Mouse (Mus musculus): ENCODE results near the gene Sim2.

The Sim2 gene

DNA sequence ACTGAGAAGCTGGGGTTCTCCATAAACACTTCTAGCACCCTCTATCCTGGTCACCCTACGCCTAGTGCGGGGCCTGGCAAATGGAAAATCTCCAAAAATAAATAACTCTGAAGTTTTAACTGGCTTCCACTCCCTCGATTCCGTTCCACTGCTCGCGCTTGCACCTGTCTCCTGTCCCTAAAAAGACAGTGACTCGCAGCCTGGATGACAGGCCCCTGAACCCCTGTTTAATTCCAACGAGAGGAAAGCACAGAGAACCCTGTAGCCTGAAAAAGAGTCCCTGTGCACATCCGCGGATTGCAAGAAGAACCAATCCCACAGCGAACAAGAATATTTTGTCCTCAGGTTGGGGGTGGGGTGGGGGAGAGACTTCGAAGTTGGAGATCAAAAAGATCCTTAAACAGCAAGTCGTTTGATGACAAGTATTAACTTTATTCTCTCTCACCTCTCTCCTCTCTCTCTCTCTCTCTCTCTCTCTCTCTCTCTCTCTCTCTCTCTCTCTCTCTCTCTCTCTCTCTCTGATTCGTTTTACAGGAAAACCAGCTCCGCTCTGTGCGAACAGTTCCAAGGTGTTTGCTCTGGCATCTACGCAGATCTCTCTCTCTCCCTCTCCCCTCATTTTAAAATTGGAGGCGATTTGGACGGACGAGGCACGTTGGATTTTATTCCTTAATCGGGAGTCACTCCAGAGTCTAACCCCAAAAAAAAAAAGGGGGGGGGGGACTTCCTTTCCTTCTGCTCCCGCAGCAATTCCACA lies 6.2 kb upstream of the Sim2 start:
- no peak for DNase-seq (ENCODE audit: low read depth, low spot score)

- DNase-seq (ENCODE audit: low read depth, low spot score) = no peak
Observed at GRCm38 (mm10) chr16:94079075-94079855, 5.5 kb upstream of the Sim2 start.

- no peak for DNase-seq (ENCODE audit: low read depth, low spot score)
Observed at GRCm38 (mm10) chr16:94079856-94080555, 4.7 kb upstream of the Sim2 start.

GRCm38 (mm10) chr16:94081596-94081995 lies 3.1 kb upstream of the Sim2 start:
- no peak for DNase-seq (ENCODE audit: low read depth, low spot score)

GRCm38 (mm10) chr16:94081996-94082708 lies 2.6 kb upstream of the Sim2 start:
- DNase-seq (ENCODE audit: low read depth, low spot score) = no peak

DNA sequence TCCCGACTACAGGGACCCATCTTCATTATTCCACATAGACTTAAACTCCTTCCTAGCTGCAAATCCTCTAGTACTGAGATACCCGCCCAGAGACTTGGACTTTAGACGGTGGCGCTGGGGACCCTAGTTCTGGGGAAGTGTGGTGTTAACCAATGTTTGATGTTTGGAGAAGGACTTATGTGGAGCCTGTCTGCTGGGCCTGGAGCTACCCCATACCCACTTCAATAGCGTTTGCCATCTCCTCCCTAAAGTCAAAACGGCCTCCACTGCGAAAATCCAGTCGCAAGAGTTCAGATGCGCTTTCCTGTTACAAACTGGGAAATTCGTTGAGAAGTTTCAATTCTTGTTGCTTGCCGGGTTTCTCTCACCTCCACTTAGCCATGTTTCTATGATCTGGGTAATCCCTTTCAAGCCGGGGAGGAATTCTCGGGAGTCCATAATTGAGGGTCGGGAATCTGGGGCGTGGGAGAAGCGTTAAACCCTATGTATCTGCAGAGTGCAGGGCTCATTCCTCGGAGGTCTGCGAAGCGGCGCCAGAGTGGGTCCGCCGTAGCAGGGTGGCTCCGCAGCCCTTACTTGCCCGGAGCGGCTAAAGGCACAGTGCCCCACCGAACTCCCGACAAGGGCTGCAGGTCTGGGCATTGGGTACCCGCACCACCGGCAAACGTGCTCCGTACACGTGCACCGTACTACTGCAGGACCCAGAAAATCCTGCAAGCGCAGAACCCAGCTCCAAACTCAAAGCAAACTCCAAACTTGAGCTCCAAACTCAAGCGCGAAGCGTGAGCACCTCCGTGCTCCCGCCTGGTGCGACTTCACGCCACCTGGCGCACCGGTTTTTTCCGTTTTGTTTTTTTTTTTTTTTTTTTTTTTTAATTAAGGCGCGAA lies 1.5 kb upstream of the Sim2 start:
- DNase-seq (ENCODE audit: low read depth, low spot score) = no peak

DNA sequence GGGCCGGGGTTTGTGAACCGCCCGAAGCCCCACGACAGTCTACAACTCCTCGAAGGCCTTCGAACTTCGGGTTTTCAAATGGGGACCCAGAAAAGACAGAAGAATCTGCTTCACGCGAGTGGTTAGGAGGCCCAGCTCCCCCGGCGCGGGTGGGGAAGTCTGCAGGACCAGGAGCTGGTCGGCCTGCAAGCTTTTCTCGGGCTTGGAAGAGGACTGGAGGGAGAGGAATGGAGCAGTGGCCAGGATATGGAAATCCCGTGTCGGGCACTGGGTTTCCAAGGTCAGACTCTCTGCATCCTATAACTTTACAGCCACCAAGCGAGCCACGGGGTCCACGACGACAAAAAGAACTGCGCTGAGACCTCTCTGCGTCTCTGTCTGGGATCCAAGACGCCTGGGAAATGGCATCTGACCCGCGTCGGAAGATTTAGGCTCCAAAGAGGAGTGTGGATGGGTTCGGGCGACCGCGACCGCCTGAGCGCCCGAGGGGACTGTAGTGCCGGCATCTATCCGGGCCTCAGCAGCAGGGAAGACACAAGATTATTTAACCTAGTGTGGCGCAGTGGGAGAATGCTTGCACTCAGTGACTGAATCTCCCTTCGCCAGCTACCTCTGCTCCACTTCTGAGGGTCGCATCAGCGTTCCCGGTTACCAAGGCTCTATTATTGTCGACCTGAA lies 744 bp upstream of the Sim2 start:
- no peak for DNase-seq (ENCODE audit: low read depth, low spot score)

DNA sequence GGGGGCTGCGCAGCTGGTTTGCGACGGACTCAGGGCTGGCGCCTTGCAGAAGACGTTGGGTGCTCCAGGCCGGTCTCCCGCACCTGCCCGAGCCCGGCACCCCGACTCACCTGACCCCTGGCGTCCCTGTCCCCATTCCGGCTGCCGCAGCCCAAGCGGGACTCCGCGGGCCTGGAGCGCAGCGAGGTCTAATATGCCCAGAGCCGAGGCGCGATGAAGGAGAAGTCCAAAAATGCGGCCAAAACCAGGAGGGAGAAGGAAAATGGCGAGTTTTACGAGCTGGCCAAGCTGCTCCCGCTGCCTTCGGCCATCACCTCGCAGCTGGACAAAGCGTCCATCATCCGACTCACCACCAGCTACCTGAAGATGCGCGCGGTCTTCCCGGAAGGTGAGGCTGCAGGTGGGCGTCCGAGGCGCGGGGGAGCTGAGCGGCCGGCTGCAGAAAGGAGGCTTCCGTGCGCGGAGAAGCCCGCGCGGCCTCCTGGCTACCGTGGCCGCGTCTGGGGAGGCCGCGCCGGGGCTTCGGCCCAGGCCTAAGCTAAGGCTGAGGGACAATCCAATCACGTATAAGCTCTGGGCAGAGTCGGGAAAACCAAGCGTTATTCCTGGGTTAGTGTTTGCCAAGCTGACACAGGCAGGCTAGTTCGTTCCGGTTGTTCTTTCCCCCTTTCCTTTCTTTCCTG lies 1.0 kb downstream of the Sim2 start:
- DNase-seq (ENCODE audit: low read depth, low spot score) = no peak

GRCm38 (mm10) chr16:94086701-94087569 lies 2.2 kb downstream of the Sim2 start:
- no peak for DNase-seq (ENCODE audit: low read depth, low spot score)

- DNase-seq (ENCODE audit: low read depth, low spot score) = no peak
Observed at GRCm38 (mm10) chr16:94087570-94088225, 3.0 kb downstream of the Sim2 start.

DNA sequence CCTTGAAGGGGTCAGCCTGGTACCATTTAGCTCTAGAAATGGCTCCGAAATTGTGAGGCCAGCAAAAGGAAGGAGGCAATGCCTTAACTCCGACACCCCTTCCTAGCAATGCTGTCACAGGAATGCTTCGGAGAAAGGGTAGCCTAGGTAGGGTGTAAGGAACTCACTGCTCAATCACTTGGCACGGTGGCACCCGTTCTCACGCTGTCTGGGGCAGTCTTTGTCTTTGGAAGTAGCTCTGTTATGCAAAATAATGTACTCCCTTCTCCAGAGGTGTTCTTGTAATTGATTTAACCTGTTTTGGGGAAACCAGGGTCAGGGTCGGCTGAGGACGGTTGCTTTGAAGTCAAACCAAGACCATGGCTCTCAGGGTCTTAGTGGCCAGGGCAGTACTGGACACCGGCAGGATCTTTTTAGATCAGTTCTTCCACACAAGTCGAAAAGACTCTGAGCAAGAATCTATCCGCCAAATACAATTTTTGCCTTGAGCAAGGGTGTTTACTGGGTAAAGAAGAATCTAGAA lies 3.6 kb downstream of the Sim2 start:
- no peak for DNase-seq (ENCODE audit: low read depth, low spot score)

GRCm38 (mm10) chr16:94088819-94089692 lies 4.3 kb downstream of the Sim2 start:
- no peak for DNase-seq (ENCODE audit: low read depth, low spot score)

DNA sequence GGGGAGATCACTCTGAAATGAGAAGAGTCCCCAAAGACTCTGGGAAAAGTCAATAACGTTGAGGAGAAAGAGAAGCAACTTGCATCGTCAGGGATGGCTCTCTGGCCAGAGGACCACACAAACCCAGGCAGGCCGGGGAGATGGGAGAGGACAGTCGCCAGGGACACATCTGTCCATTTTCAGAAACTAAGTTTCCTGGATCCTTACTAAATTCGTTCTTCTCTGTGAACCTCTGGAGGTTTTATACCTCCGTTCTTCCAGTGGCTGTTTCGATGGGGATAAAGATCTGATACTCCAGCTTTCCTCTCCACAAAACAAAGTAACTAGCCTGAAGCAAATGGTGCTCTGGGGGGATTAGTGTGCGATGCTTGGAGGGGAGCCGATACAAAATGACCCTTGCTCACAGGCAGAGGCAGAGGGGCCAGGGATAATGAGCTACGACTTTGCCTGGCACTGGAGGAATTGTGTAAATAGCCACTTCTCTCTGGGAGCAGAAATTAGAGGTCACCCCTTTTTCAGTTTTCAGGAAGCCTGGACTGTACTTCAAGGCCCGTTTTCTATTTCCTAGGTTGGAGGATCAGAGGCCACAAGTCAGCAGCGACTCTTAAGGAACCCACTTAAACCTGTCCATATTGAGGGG lies 7.9 kb downstream of the Sim2 start:
- DNase-seq (ENCODE audit: low read depth, low spot score) = no peak

- DNase-seq (ENCODE audit: low read depth, low spot score) = no peak
Observed at GRCm38 (mm10) chr16:94093151-94093863, 8.6 kb downstream of the Sim2 start.

DNA sequence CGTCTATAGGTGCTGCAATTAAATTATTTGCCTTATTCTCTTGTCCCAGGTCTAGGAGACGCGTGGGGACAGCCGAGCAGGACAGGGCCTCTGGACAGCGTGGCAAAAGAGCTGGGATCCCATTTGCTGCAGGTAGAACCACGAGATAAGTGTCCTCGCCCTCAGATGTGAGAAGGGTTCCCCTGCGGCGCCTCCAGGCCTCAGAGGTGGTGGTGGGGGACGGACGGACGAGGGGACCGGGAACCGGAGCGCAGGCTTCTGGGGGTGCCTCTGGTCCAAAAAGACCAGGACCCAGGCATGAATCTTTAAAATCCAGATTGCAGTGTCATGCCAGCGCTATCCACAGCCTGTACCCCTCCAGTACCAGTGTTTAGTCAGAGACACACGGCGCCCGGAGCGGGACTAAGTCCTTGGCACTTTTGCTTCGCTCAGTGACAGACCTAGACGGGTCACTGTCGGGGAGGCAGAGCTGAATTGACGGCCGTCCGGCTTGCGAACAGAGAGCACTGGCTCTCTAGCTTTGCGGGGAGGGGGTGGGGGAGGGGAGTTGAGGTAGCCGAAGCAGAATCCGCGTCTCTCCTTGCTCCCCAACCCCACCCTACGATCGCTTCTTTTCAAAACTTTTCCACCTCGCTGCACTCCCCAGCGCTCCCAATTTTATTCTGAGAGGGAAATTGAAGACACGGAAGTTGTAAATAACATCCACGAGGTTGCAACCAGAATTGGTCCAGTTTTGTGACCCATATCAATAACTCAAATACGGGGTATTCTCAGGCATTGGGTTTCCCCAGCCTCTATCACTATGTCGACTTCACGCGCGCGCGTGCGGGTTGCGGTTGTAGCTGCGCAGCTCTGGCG lies 9.7 kb downstream of the Sim2 start:
- DNase-seq (ENCODE audit: low read depth, low spot score) = no peak

Measured in brain, adult 2 months (tissue).